Mouse (Mus musculus): ENCODE results near the gene Cfb. TPM values are rescaled to one million over a fixed set of nuclear protein-coding genes. Genes with fewer than 3 reads are reported as not detected.

Cfb gene
- total and polyA plus RNA-seq, 3 experiments = 4.6 to 29.0 (median 18.4) TPM

GRCm38 (mm10) chr17:34884704-34885103 lies 22.4 kb upstream of the Cfb start:
- no peak for DNase-seq

- no peak for DNase-seq
Observed at GRCm38 (mm10) chr17:34883332-34883731, 21.0 kb upstream of the Cfb start.

- DNase-seq = peak; percentile 64
Observed at GRCm38 (mm10) chr17:34881683-34882310, 19.5 kb upstream of the Cfb start, which contains the start of gene Gm20547. Gene Gm20547 (minus strand): TSS chr17:34882042.

GRCm38 (mm10) chr17:34881166-34881565 lies 18.8 kb upstream of the Cfb start:
- DNase-seq = no peak

GRCm38 (mm10) chr17:34879336-34879879 lies 17.1 kb upstream of the Cfb start, which contains the start of gene Zbtb12:
Gene Zbtb12 (plus strand): TSS chr17:34879483.
- DNase-seq = peak; percentile 50

- DNase-seq = peak; percentile 59
Observed at GRCm38 (mm10) chr17:34874321-34874720, 12.0 kb upstream of the Cfb start.

GRCm38 (mm10) chr17:34865981-34866380 lies 3.7 kb upstream of the Cfb start:
- no peak for DNase-seq

- DNase-seq = peak; percentile 50
Observed at GRCm38 (mm10) chr17:34861704-34862415, 458 bp downstream of the Cfb start.

GRCm38 (mm10) chr17:34860514-34860913 lies 1.8 kb downstream of the Cfb start:
- DNase-seq = no peak

- DNase-seq = no peak
Observed at GRCm38 (mm10) chr17:34858670-34859069, 3.6 kb downstream of the Cfb start.

- peak; percentile 60 for DNase-seq
Observed at GRCm38 (mm10) chr17:34855825-34856224, 6.5 kb downstream of the Cfb start.

- DNase-seq = no peak
Observed at GRCm38 (mm10) chr17:34854761-34855160, 7.6 kb downstream of the Cfb start.

- no peak for DNase-seq
Observed at GRCm38 (mm10) chr17:34853511-34853910, 8.8 kb downstream of the Cfb start.

GRCm38 (mm10) chr17:34850517-34851125 lies 11.7 kb downstream of the Cfb start:
- DNase-seq = no peak

GRCm38 (mm10) chr17:34849722-34850516 lies 12.4 kb downstream of the Cfb start, which contains the start of the genes Skiv2l and Nelfe:
Gene Skiv2l (minus strand): TSS chr17:34850210.
Gene Nelfe (plus strand): TSS chr17:34850391.
- DNase-seq = peak; percentile 99

- DNase-seq = no peak
Observed at GRCm38 (mm10) chr17:34847615-34848014, 14.7 kb downstream of the Cfb start.

- no peak for DNase-seq
Observed at GRCm38 (mm10) chr17:34847192-34847591, 15.1 kb downstream of the Cfb start.

GRCm38 (mm10) chr17:34844884-34845283 lies 17.4 kb downstream of the Cfb start:
- no peak for DNase-seq

GRCm38 (mm10) chr17:34840736-34841307 lies 21.5 kb downstream of the Cfb start:
- no peak for DNase-seq

- no peak for DNase-seq
Observed at GRCm38 (mm10) chr17:34838785-34839184, 23.5 kb downstream of the Cfb start.

Data from adrenal gland, adult 2 months (tissue).